Mouse (Mus musculus) CH12.LX (cell line): ENCODE results near the gene Npm1. TPM values are rescaled to one million over a fixed set of nuclear protein-coding genes. Genes with fewer than 3 reads are reported as not detected.

Experiments
- DNase-seq: peaks from one replicate; pipeline ENCODE4 v3.0.0-alpha.2; 2013; ENCODE audit errors: extremely low read depth
- H3K27ac ChIP-seq: 2 replicates; pipeline ENCODE4 v1.5.1; 2012; ENCODE audit warnings: low read depth, mild to moderate bottlenecking, control low read depth, moderate library complexity; ENCODE audit not compliant: insufficient read depth
- H3K27me3 ChIP-seq: replicated peaks from 2 replicates; pipeline ENCODE3; 2012; ENCODE audit warnings: inconsistent platforms
- H3K36me3 ChIP-seq, 2 experiments: replicated peaks in 1 of 2; 2 replicates each; pipeline versions ENCODE3 to v1.6.1; 2012; ENCODE audit warnings: inconsistent platforms in 1 of 2, low read length in 1 of 2, mild to moderate bottlenecking in 1 of 2, mixed read lengths in 1 of 2, moderate library complexity in 1 of 2; ENCODE audit not compliant: control insufficient read depth in 1 of 2, insufficient read depth in 1 of 2
- H3K4me1 ChIP-seq, 2 experiments: 2 replicates each; pipeline ENCODE4 v1.6.1; 2012; ENCODE audit warnings: inconsistent platforms in 1 of 2, moderate library complexity in 1 of 2; ENCODE audit not compliant: insufficient read depth in 2 of 2, control insufficient read depth in 1 of 2
- H3K4me2 ChIP-seq: 2 replicates; pipeline ENCODE4 v1.6.1; 2012; ENCODE audit warnings: low read depth, mild to moderate bottlenecking, control low read depth; ENCODE audit not compliant: poor library complexity, insufficient read depth, severe bottlenecking
- H3K4me3 ChIP-seq, 3 experiments: fragments of 150-350 bp in 1 of 3; sonication (generic) in 1 of 3; replicated peaks in 1 of 3; 2 replicates each; pipeline versions ENCODE3 to v1.5.1; 2011 to 2012; ENCODE audit warnings: low read depth in 2 of 3, low read length in 2 of 3, mild to moderate bottlenecking in 2 of 3, moderate library complexity in 2 of 3, control low read depth in 1 of 3, improper control_type of control experiment in 1 of 3, inconsistent platforms in 1 of 3, mixed read lengths in 1 of 3; ENCODE audit not compliant: poor library complexity in 1 of 3
- H3K79me2 ChIP-seq: replicated peaks from 2 replicates; pipeline ENCODE4 v1.6.1; 2012; ENCODE audit warnings: mild to moderate bottlenecking, moderate library complexity; ENCODE audit not compliant: control insufficient read depth, poor library complexity, insufficient read depth, severe bottlenecking; ENCODE audit errors: extremely low read depth
- H3K9ac ChIP-seq: 2 replicates; pipeline ENCODE4 v1.6.1; 2012; ENCODE audit warnings: low read depth, mild to moderate bottlenecking, control low read depth, moderate library complexity; ENCODE audit not compliant: insufficient read depth
- H3K9me3 ChIP-seq: replicated peaks from 2 replicates; pipeline ENCODE3; 2012; ENCODE audit warnings: low read length, inconsistent platforms, mixed read lengths
- BHLHE40 ChIP-seq: IDR thresholded peaks from 2 replicates; pipeline ENCODE4 v1.6.1; 2011; ENCODE audit warnings: mild to moderate bottlenecking, low read depth, low read length, improper control_type of control experiment
- CHD1 ChIP-seq: IDR thresholded peaks from 2 replicates; pipeline ENCODE4 v1.6.1; 2012; ENCODE audit warnings: low read depth, low read length, improper control_type of control experiment, inconsistent platforms
- CHD2 ChIP-seq: IDR thresholded peaks from 2 replicates; pipeline ENCODE4 v1.6.1; 2011; ENCODE audit warnings: low read length, improper control_type of control experiment
- CTCF ChIP-seq, 2 experiments: IDR thresholded peaks in 1 of 2; conservative IDR thresholded peaks in 1 of 2; 2 replicates each; pipeline ENCODE4 v1.5.1; 2011 to 2012; ENCODE audit warnings: low read depth in 2 of 2, low read length in 2 of 2, improper control_type of control experiment in 1 of 2, inconsistent platforms in 1 of 2, mild to moderate bottlenecking in 1 of 2, moderate library complexity in 1 of 2
- E2F4 ChIP-seq: IDR thresholded peaks from 2 replicates; pipeline ENCODE4 v1.6.1; 2011; ENCODE audit warnings: low read depth, low read length, improper control_type of control experiment; ENCODE audit not compliant: insufficient replicate concordance
- ELF1 ChIP-seq: IDR thresholded peaks from 2 replicates; pipeline ENCODE4 v1.6.1; 2014; ENCODE audit warnings: low read depth, mild to moderate bottlenecking, inconsistent platforms, low read length, improper control_type of control experiment
- ETS1 ChIP-seq: conservative IDR thresholded peaks from 2 replicates; pipeline ENCODE4 v1.6.1; 2012; ENCODE audit warnings: low read depth, mild to moderate bottlenecking, inconsistent platforms, low read length, improper control_type of control experiment, moderate library complexity
- GABPA ChIP-seq: IDR thresholded peaks from 2 replicates; pipeline ENCODE4 v1.6.1; 2012; ENCODE audit warnings: low read depth, low read length, improper control_type of control experiment, inconsistent platforms; ENCODE audit not compliant: insufficient replicate concordance
- IRF4 ChIP-seq: IDR thresholded peaks from 2 replicates; pipeline ENCODE4 v1.6.1; 2014; ENCODE audit warnings: low read depth, mild to moderate bottlenecking, inconsistent platforms, low read length, improper control_type of control experiment
- JUN ChIP-seq: IDR thresholded peaks from 2 replicates; pipeline ENCODE4 v1.6.1; 2011; ENCODE audit warnings: low read depth, mild to moderate bottlenecking, low read length, improper control_type of control experiment, moderate library complexity; ENCODE audit not compliant: insufficient read depth
- KAT2A ChIP-seq: IDR thresholded peaks from 2 replicates; pipeline ENCODE4 v1.6.1; 2012; ENCODE audit warnings: low read length, improper control_type of control experiment, inconsistent platforms; ENCODE audit not compliant: insufficient replicate concordance
- MAFK ChIP-seq: IDR thresholded peaks from 2 replicates; pipeline ENCODE4 v1.6.1; 2011; ENCODE audit warnings: low read length, improper control_type of control experiment; ENCODE audit not compliant: insufficient replicate concordance
- MAX ChIP-seq: IDR thresholded peaks from 2 replicates; pipeline ENCODE4 v1.6.1; 2011; ENCODE audit warnings: low read length, improper control_type of control experiment
- MYC ChIP-seq: IDR thresholded peaks from 2 replicates; pipeline ENCODE4 v1.6.1; 2011; ENCODE audit warnings: low read depth, mild to moderate bottlenecking, improper control_type of control experiment, low read length
- NRF1 ChIP-seq: IDR thresholded peaks from 2 replicates; pipeline ENCODE4 v1.6.1; 2014; ENCODE audit warnings: low read depth, mild to moderate bottlenecking, inconsistent platforms, low read length, improper control_type of control experiment, moderate library complexity
- POLR2AphosphoS2 ChIP-seq: IDR thresholded peaks from 2 replicates; pipeline ENCODE4 v1.6.1; 2011; ENCODE audit warnings: low read depth, low read length, improper control_type of control experiment
- SIN3A ChIP-seq: IDR thresholded peaks from 2 replicates; pipeline ENCODE4 v1.6.1; 2012; ENCODE audit warnings: low read length, improper control_type of control experiment, inconsistent platforms
- SMC3 ChIP-seq: IDR thresholded peaks from 2 replicates; pipeline ENCODE4 v1.6.1; 2011; ENCODE audit warnings: low read depth, low read length, improper control_type of control experiment
- TBP ChIP-seq: conservative IDR thresholded peaks from 2 replicates; pipeline ENCODE4 v1.6.1; 2011; ENCODE audit warnings: low read depth, low read length, improper control_type of control experiment
- TCF12 ChIP-seq: IDR thresholded peaks from 2 replicates; pipeline ENCODE4 v1.6.1; 2014; ENCODE audit warnings: low read depth, mild to moderate bottlenecking, inconsistent platforms, low read length, improper control_type of control experiment
- UBTF ChIP-seq: IDR thresholded peaks from 2 replicates; pipeline ENCODE4 v1.6.1; 2012; ENCODE audit warnings: low read depth, mild to moderate bottlenecking, inconsistent platforms, low read length, improper control_type of control experiment, moderate library complexity
- ZMIZ1 ChIP-seq: IDR thresholded peaks from 2 replicates; pipeline ENCODE4 v1.6.1; 2012; ENCODE audit warnings: low read depth, mild to moderate bottlenecking, inconsistent platforms, low read length, improper control_type of control experiment
- ZNF384 ChIP-seq: IDR thresholded peaks from 2 replicates; pipeline ENCODE4 v1.6.1; 2012; ENCODE audit warnings: low read depth, low read length, improper control_type of control experiment, inconsistent platforms
- dilution Hi-C: fragments of 300-500 bp; cut with MboI; formaldehyde crosslinking; loops from 2 replicates; pipeline ENCODE4 v1.14.3; 2020; ENCODE audit warnings: low sequenced_read_pairs; ENCODE audit not compliant: extremely low pct_unique_long_range_greater_than_20kb, extremely low pct_ligation_motif_present
- in situ Hi-C: fragments of 300-500 bp; cut with MboI; formaldehyde crosslinking; loops from 3 replicates; pipeline ENCODE4 v1.14.3; 2019; ENCODE audit warnings: low sequenced_read_pairs, low pct_ligation_motif_present, low pct_unique_long_range_greater_than_20kb, mixed read lengths
- polyA plus RNA-seq: library from polyadenylated mRNA; unstranded; fragments of >175 nt; gene quantifications from 2 replicates; pipeline ENCODE4 v1.2.1, GENCODE M21; 2012; ENCODE audit warnings: low read depth; ENCODE audit not compliant: insufficient read length
- total RNA-seq, 2 experiments: library from RNA; depleted of rRNA; stranded (reverse); fragments of 300-350 nt in 1 of 2; fragments of >200 nt in 1 of 2; gene quantifications; 2 replicates each; pipeline ENCODE4 v1.2.3; 2012 to 2014

Npm1 gene
- total and polyA plus RNA-seq, 3 experiments, result 3,603 to 8,076 (median 6,953) TPM

- Histone ChIP-seq H3K27ac (no peak overlapping the region), H3K4me1 (peaks cover 4 to 19% of the 10 kb centered on the region in 2 experiments), H3K9me3 (peaks cover 3% of the 10 kb centered on the region), H3K4me3 (no peak overlapping the region), H3K36me3 (peaks cover 0 to 13% of the 10 kb centered on the region in 2 experiments), H3K79me2 (no peaks in the 10 kb centered on the region), H3K9ac (no peak overlapping the region), H3K27me3 (no peaks in the 10 kb centered on the region), H3K4me2 (no peak overlapping the region)
- TF ChIP-seq UBTF (no peak), ZMIZ1 (no peak), TCF12 (no peak), MAFK (no peak), MYC (no peak), CHD2 (no peak), IRF4 (peak; percentile 37; the same call in 1 of the 2 replicates), KAT2A (no peak), BHLHE40 (no peak), ELF1 (peak; percentile 42; the same call in 1 of the 2 replicates), TBP (no peak), E2F4 (no peak)
- DNase-seq, result peak; percentile 42
- in situ Hi-C loops, result loop anchor here (25.0 kb wide), 1 partner anchor 515 kb away; no protein-coding TSS in a partner anchor
- dilution Hi-C loops, result no loop called here
These were observed 35.9 kb downstream of the Npm1 start for GRCm38 (mm10) chr11:33127058-33127457.

- no peak overlapping the region for H3K4me3 ChIP-seq
These were observed 40.3 kb downstream of the Npm1 start for GRCm38 (mm10) chr11:33122575-33123268.

More at GRCm38 (mm10) chr11:33122575-33123268, 40.3 kb downstream of the Npm1 start:
- Histone ChIP-seq H3K79me2 (no peaks in the 10 kb centered on the region), H3K4me1 (peaks cover 4 to 16% of the 10 kb centered on the region in 2 experiments), H3K9me3 (no peaks in the 10 kb centered on the region), H3K36me3 (peaks cover 0 to 11% of the 10 kb centered on the region in 2 experiments), H3K27ac (no peak overlapping the region), H3K9ac (no peak overlapping the region), H3K4me2 (no peak overlapping the region), H3K27me3 (no peaks in the 10 kb centered on the region)
- TF ChIP-seq MAFK (no peak), CTCF (conservative IDR thresholded peaks at IDR 0.05 in 1 of 2, IDR thresholded peaks at IDR 0.05 in 1 of 2; ENCODE audit: low read depth in 2 of 2, low read length in 2 of 2) (no peak), ZNF384 (no peak), JUN (no peak), GABPA (no peak), CHD1 (no peak), CHD2 (no peak), MAX (no peak), POLR2AphosphoS2 (no peak), NRF1 (no peak), MYC (no peak), ETS1 (no peak), E2F4 (no peak), SMC3 (no peak), SIN3A (no peak)
- in situ Hi-C loops (no loop called here), dilution Hi-C loops (no loop called here)
- DNase-seq, result no peak
